Mouse (Mus musculus) E14TG2a.4 (cell line): ENCODE data around the gene Rbfox1.

ENCODE experiments used
- CTCF ChIP-seq: conservative IDR thresholded peaks from 2 replicates; pipeline ENCODE4 v1.5.1; 2014; ENCODE audit warnings: low read length
- NANOG ChIP-seq: IDR thresholded peaks from 2 replicates; pipeline ENCODE4 v1.6.1; 2014; ENCODE audit warnings: borderline replicate concordance, low read length, mixed read lengths
- POU5F1 ChIP-seq: IDR thresholded peaks from 2 replicates; pipeline ENCODE4 v1.6.1; 2014; ENCODE audit warnings: low read length, borderline replicate concordance

GRCm38 (mm10) chr16:7040691-7041090 lies 1155.5 kb downstream of the Rbfox1 start:
- TF ChIP-seq CTCF (no peak), POU5F1 (no peak), NANOG (no peak)
